Mouse (Mus musculus): ENCODE measurements at regions not wholly inside any gene's neighbourhood (a gene's known extent, or its start where the extent isn't known, plus 50 kb on each side); places are given as distances from the start of the nearest gene placed in this dataset.

- in situ Hi-C loops (cut with MboI; ENCODE audit: low pct_unique_long_range_greater_than_20kb in 1 of 2, low sequenced_read_pairs in 2 of 2, unreplicated experiment in 1 of 2), result no loop called here
These were observed 2810.5 kb upstream of the Gm7489 start for GRCm38 (mm10) chr15:51074196-51074595.

GRCm38 (mm10) chr15:51083677-51084322 is 2800.9 kb upstream of the Gm7489 start:
- in situ Hi-C loops (cut with MboI; ENCODE audit: low pct_unique_long_range_greater_than_20kb in 1 of 2, low sequenced_read_pairs in 2 of 2, unreplicated experiment in 1 of 2), result no loop called here

- in situ Hi-C loops (cut with MboI; ENCODE audit: low pct_unique_long_range_greater_than_20kb in 1 of 2, low sequenced_read_pairs in 2 of 2, unreplicated experiment in 1 of 2), result no loop called here
These were observed 2791.8 kb upstream of the Gm7489 start for GRCm38 (mm10) chr15:51092936-51093335.

DNA sequence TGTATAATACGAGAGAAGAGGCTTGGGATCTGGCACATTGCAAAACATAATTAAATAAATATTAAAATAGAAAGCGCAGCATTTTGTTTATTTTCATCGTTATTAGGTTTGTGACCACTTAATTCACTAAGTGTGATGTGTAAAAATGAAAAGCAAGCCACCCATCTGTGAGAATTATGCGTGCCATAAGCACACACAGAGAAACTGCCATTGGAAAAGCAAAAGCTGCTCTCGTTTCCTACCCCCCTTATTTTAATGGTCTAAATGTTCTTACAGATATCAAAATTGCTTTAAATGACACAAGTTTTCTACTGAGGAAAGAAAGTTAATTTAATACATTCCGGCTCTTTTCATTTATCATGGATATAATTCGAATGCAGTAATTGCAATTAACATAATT is 2780.8 kb upstream of the Gm7489 start:
- in situ Hi-C loops (cut with MboI; ENCODE audit: low pct_unique_long_range_greater_than_20kb in 1 of 2, low sequenced_read_pairs in 2 of 2, unreplicated experiment in 1 of 2), result no loop called here

GRCm38 (mm10) chr15:51104362-51104761 is 2780.3 kb upstream of the Gm7489 start:
- in situ Hi-C loops (cut with MboI; ENCODE audit: low pct_unique_long_range_greater_than_20kb in 1 of 2, low sequenced_read_pairs in 2 of 2, unreplicated experiment in 1 of 2), result no loop called here

DNA sequence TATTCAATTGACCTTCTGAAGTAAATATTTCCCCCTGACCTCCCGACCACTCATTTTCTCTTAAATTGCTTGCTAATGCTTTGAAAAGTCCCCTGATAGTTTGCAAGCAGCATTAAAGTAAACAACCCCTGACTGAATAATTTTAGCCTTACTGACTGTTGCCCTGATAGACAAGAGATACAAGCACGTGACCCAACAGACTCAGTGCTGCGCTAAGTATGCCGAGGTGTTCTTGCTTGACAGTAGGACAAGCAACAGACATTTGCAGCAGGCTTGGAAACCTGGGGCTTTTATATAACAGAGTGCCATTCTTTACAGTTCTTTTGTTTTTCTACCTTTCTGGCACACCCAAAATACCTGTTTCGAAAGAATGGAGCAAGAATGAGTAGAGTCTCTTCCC is 2779.9 kb upstream of the Gm7489 start:
- in situ Hi-C loops (cut with MboI; ENCODE audit: low pct_unique_long_range_greater_than_20kb in 1 of 2, low sequenced_read_pairs in 2 of 2, unreplicated experiment in 1 of 2), result no loop called here

GRCm38 (mm10) chr15:51105359-51106008 is 2779.2 kb upstream of the Gm7489 start:
- in situ Hi-C loops (cut with MboI; ENCODE audit: low pct_unique_long_range_greater_than_20kb in 1 of 2, low sequenced_read_pairs in 2 of 2, unreplicated experiment in 1 of 2), result no loop called here

GRCm38 (mm10) chr15:51110186-51110585 is 2774.5 kb upstream of the Gm7489 start:
- in situ Hi-C loops (cut with MboI; ENCODE audit: low pct_unique_long_range_greater_than_20kb in 1 of 2, low sequenced_read_pairs in 2 of 2, unreplicated experiment in 1 of 2), result no loop called here

DNA sequence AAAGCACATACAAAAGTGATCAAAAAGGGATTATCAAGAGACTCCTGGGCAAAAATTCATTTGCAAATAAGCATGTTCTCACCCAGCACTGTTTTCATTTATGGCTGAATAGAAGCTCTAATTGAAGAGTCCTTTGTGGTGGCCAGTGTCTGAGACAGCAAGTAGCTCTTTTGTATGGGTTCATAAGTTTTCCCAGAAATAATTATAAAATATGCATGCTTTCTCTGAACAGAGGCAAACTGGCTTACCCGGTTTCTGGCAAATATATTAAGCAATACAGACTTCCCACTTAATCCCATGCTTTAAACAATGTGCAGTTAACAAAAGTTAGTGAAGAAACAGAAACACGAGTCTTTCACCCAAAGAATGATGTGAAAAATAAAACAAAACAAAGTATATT is 2758.8 kb upstream of the Gm7489 start:
- in situ Hi-C loops (cut with MboI; ENCODE audit: low pct_unique_long_range_greater_than_20kb in 1 of 2, low sequenced_read_pairs in 2 of 2, unreplicated experiment in 1 of 2), result no loop called here

GRCm38 (mm10) chr15:51131017-51131416 is 2753.7 kb upstream of the Gm7489 start:
- in situ Hi-C loops (cut with MboI; ENCODE audit: low pct_unique_long_range_greater_than_20kb in 1 of 2, low sequenced_read_pairs in 2 of 2, unreplicated experiment in 1 of 2), result no loop called here

DNA sequence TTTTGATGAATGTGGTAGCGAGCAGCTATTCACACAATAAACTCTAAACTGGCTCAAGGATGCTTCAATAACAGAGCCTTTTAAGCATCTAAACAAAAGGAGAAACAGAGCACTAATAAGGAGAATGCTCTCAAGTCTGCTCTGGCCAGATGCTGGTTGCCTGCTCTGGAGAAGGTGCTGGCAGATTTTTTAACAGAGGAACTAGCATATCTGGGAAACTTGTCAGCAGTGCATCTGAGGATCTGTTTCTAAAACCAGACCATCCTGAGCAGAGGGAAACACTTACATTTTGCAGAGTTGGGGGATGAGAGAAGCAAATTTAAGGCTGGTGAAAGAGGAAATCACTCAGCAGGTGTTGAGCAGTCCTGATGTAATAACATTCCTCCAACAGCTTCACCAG is 2748.6 kb upstream of the Gm7489 start:
- in situ Hi-C loops (cut with MboI; ENCODE audit: low pct_unique_long_range_greater_than_20kb in 1 of 2, low sequenced_read_pairs in 2 of 2, unreplicated experiment in 1 of 2), result no loop called here

GRCm38 (mm10) chr15:51139507-51139906 is 2745.2 kb upstream of the Gm7489 start:
- in situ Hi-C loops (cut with MboI; ENCODE audit: low pct_unique_long_range_greater_than_20kb in 1 of 2, low sequenced_read_pairs in 2 of 2, unreplicated experiment in 1 of 2), result no loop called here

GRCm38 (mm10) chr15:51173976-51174620 is 2710.6 kb upstream of the Gm7489 start:
- in situ Hi-C loops (cut with MboI; ENCODE audit: low pct_unique_long_range_greater_than_20kb in 1 of 2, low sequenced_read_pairs in 2 of 2, unreplicated experiment in 1 of 2), result no loop called here

GRCm38 (mm10) chr15:51176466-51176865 is 2708.2 kb upstream of the Gm7489 start:
- in situ Hi-C loops (cut with MboI; ENCODE audit: low pct_unique_long_range_greater_than_20kb in 1 of 2, low sequenced_read_pairs in 2 of 2, unreplicated experiment in 1 of 2), result no loop called here

GRCm38 (mm10) chr15:51189134-51189533 is 2695.6 kb upstream of the Gm7489 start:
- in situ Hi-C loops (cut with MboI; ENCODE audit: low pct_unique_long_range_greater_than_20kb in 1 of 2, low sequenced_read_pairs in 2 of 2, unreplicated experiment in 1 of 2), result no loop called here

GRCm38 (mm10) chr15:51197466-51198158 is 2687.1 kb upstream of the Gm7489 start:
- in situ Hi-C loops (cut with MboI; ENCODE audit: low pct_unique_long_range_greater_than_20kb in 1 of 2, low sequenced_read_pairs in 2 of 2, unreplicated experiment in 1 of 2), result no loop called here

GRCm38 (mm10) chr15:51203351-51203750 is 2681.4 kb upstream of the Gm7489 start:
- in situ Hi-C loops (cut with MboI; ENCODE audit: low pct_unique_long_range_greater_than_20kb in 1 of 2, low sequenced_read_pairs in 2 of 2, unreplicated experiment in 1 of 2), result no loop called here

DNA sequence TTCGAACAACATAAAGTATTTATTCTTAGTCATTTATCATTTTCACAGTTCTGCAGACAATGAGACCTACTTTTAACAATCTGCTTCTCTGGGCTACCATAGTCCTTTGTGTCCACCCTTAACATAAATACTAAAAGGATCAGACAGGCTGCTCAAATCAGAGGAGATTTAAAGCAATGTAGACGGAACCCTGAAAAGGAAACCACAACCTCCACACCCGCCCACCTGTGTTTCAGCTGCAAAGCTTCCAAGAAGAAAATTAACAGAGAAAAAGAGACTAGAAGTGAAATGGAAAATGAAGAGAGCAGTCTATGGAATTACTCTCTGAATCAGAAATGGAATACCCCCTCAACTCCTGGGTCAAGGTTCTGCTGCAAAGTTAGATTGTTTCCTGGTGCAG is 2678.7 kb upstream of the Gm7489 start:
- in situ Hi-C loops (cut with MboI; ENCODE audit: low pct_unique_long_range_greater_than_20kb in 1 of 2, low sequenced_read_pairs in 2 of 2, unreplicated experiment in 1 of 2), result no loop called here

- in situ Hi-C loops (cut with MboI; ENCODE audit: low pct_unique_long_range_greater_than_20kb in 1 of 2, low sequenced_read_pairs in 2 of 2, unreplicated experiment in 1 of 2), result no loop called here
These were observed 2677.9 kb upstream of the Gm7489 start for GRCm38 (mm10) chr15:51206773-51207172.

Measured in mouse embryonic stem cell (cell line).